Mouse (Mus musculus): ENCODE measurements at regions not wholly inside any gene's neighbourhood (a gene's known extent, or its start where the extent isn't known, plus 50 kb on each side); places are given as distances from the start of the nearest gene placed in this dataset.

DNA sequence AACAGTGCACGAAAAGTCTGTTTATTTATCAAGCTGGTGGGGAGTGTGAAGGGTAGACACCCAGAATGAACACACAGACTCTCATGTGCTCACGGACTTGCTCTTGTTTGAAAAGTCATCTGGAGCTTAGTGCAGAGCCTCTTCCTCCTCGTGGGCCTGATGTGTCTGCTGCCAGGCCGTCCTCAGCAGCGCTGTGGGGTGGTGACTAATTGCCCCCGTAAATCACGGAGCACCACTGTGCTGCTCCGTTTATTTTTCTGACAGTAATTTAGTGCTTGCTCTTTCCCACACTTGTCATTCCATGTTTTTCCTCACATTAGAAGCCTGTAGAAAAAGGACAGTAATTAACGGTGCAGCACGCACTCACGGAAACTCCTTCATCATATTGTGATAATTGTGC lies 51.2 kb upstream of the Gm17304 start:
- no peak overlapping the region for H3K4me3 ChIP-seq
- no peak overlapping the region for H3K9ac ChIP-seq
- H3K36me3 ChIP-seq = no peaks in the 10 kb centered on the region
- no peak for ATAC-seq (ENCODE audit: insufficient number of reproducible peaks, low FRiP score)
- peaks cover 51% of the 10 kb centered on the region for H3K27me3 ChIP-seq (replicated peaks)
- 48% methylated on average over 11 of the region's 11 CpGs for WGBS
- H3K9me3 ChIP-seq (replicated peaks) = no peaks in the 10 kb centered on the region
- H3K4me1 ChIP-seq (replicated peaks) = peaks cover 15% of the 10 kb centered on the region
- H3K27ac ChIP-seq (ENCODE audit: poor library complexity, severe bottlenecking) = no peak overlapping the region
- no peak overlapping the region for H3K4me2 ChIP-seq

- no peaks in the 10 kb centered on the region for H3K27me3 ChIP-seq (replicated peaks)
- no peak overlapping the region for H3K4me2 ChIP-seq
- ATAC-seq (ENCODE audit: insufficient number of reproducible peaks, low FRiP score) = no peak
- H3K9me3 ChIP-seq (replicated peaks) = peaks cover 4% of the 10 kb centered on the region; the same call in 1 of the 2 replicates
- no peak overlapping the region for H3K27ac ChIP-seq (ENCODE audit: poor library complexity, severe bottlenecking)
- no peaks in the 10 kb centered on the region for H3K36me3 ChIP-seq
- H3K9ac ChIP-seq = no peak overlapping the region
- 65% methylated on average over 6 of the region's 6 CpGs for WGBS
- no peak overlapping the region for H3K4me3 ChIP-seq
- 0 out of 2 replicates have a peak, but pooled peaks cover 8% of the 10 kb centered on the region for H3K4me1 ChIP-seq (replicated peaks)
Measured at GRCm38 (mm10) chr5:106539286-106539685, 69.6 kb upstream of the Gm17304 start.

GRCm38 (mm10) chr5:106537153-106537552 lies 71.7 kb upstream of the Gm17304 start:
- H3K4me1 ChIP-seq (replicated peaks) = 0 out of 2 replicates have a peak, but pooled peaks cover 8% of the 10 kb centered on the region
- no peaks in the 10 kb centered on the region for H3K27me3 ChIP-seq (replicated peaks)
- no peak for ATAC-seq (ENCODE audit: insufficient number of reproducible peaks, low FRiP score)
- no peak overlapping the region for H3K4me2 ChIP-seq
- no peak overlapping the region for H3K27ac ChIP-seq (ENCODE audit: poor library complexity, severe bottlenecking)
- H3K4me3 ChIP-seq = no peak overlapping the region
- no peaks in the 10 kb centered on the region for H3K36me3 ChIP-seq
- WGBS = 43% methylated on average over 6 of the region's 6 CpGs
- no peak overlapping the region for H3K9ac ChIP-seq
- H3K9me3 ChIP-seq (replicated peaks) = peaks cover 4% of the 10 kb centered on the region; the same call in 1 of the 2 replicates

- no peak overlapping the region for H3K4me2 ChIP-seq
- WGBS = 59% methylated on average over 5 of the region's 5 CpGs
- H3K27me3 ChIP-seq (replicated peaks) = no peaks in the 10 kb centered on the region
- no peak overlapping the region for H3K4me3 ChIP-seq
- no peaks in the 10 kb centered on the region for H3K36me3 ChIP-seq
- H3K9ac ChIP-seq = no peak overlapping the region
- no peak overlapping the region for H3K27ac ChIP-seq (ENCODE audit: poor library complexity, severe bottlenecking)
- H3K9me3 ChIP-seq (replicated peaks) = peaks cover 4% of the 10 kb centered on the region; the same call in 1 of the 2 replicates
- no peak for ATAC-seq (ENCODE audit: insufficient number of reproducible peaks, low FRiP score)
- H3K4me1 ChIP-seq (replicated peaks) = 0 out of 2 replicates have a peak, but pooled peaks cover 8% of the 10 kb centered on the region
Measured at GRCm38 (mm10) chr5:106536068-106536467, 72.8 kb upstream of the Gm17304 start.

GRCm38 (mm10) chr5:106528811-106529210 lies 70.8 kb upstream of the Barhl2 start:
- Histone ChIP-seq H3K4me1 (replicated peaks) (no peaks in the 10 kb centered on the region), H3K4me2 (no peak overlapping the region), H3K9ac (no peak overlapping the region), H3K9me3 (replicated peaks) (no peaks in the 10 kb centered on the region), H3K27ac (ENCODE audit: poor library complexity, severe bottlenecking) (no peak overlapping the region), H3K4me3 (no peak overlapping the region), H3K27me3 (replicated peaks) (peaks cover 11% of the 10 kb centered on the region; the same call in 1 of the 2 replicates), H3K36me3 (no peaks in the 10 kb centered on the region)
- WGBS = 89% methylated on average over 8 of the region's 8 CpGs
- no peak for ATAC-seq (ENCODE audit: insufficient number of reproducible peaks, low FRiP score)

DNA sequence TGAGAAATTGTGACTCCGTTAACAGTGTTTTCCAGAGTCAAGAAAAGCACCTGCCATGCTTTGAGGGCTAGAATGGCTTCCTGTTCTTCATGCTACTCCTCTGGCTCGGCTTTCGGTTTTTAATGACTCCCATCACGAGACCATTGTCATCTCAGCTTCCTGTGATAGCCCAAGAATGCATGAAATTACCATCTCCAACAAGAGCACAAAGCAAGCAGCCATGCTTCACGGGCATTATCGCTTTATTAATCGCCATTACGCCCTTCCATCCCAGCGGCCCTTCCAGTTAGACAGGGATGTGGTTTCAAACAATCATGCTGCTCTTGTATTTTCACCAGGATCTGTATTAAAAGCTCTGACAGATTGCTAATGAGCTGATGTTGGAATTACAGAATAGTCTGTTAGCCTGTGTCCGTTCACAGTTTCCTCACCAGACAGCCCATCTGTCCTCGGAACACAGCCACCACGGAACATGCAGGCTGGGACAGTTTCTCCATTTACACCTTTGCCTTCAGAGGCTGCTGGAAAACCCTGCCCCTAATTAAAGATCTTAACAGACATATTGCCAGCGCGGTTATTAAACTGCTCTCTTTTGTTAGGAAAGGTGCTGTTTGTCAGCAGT lies 69.5 kb upstream of the Barhl2 start:
- no peak overlapping the region for H3K27ac ChIP-seq (ENCODE audit: poor library complexity, severe bottlenecking)
- no peaks in the 10 kb centered on the region for H3K36me3 ChIP-seq
- no peak overlapping the region for H3K9ac ChIP-seq
- H3K9me3 ChIP-seq (replicated peaks) = no peaks in the 10 kb centered on the region
- 79% methylated on average over 14 of the region's 14 CpGs for WGBS
- peaks cover 11% of the 10 kb centered on the region; the same call in 1 of the 2 replicates for H3K27me3 ChIP-seq (replicated peaks)
- no peak overlapping the region for H3K4me3 ChIP-seq
- no peak overlapping the region for H3K4me2 ChIP-seq
- no peak for ATAC-seq (ENCODE audit: insufficient number of reproducible peaks, low FRiP score)
- H3K4me1 ChIP-seq (replicated peaks) = no peaks in the 10 kb centered on the region

GRCm38 (mm10) chr5:106512423-106513089 lies 54.6 kb upstream of the Barhl2 start:
- no peak overlapping the region for H3K27ac ChIP-seq (ENCODE audit: poor library complexity, severe bottlenecking)
- no peak overlapping the region for H3K4me3 ChIP-seq
- H3K4me1 ChIP-seq (replicated peaks) = no peaks in the 10 kb centered on the region
- H3K36me3 ChIP-seq = no peaks in the 10 kb centered on the region
- WGBS = 72% methylated on average over 7 of the region's 7 CpGs
- no peak overlapping the region for H3K9ac ChIP-seq
- ATAC-seq (ENCODE audit: insufficient number of reproducible peaks, low FRiP score) = no peak
- 0 out of 2 replicates have a peak, but pooled peaks cover 4% of the 10 kb centered on the region for H3K27me3 ChIP-seq (replicated peaks)
- no peaks in the 10 kb centered on the region for H3K9me3 ChIP-seq (replicated peaks)
- no peak overlapping the region for H3K4me2 ChIP-seq

DNA sequence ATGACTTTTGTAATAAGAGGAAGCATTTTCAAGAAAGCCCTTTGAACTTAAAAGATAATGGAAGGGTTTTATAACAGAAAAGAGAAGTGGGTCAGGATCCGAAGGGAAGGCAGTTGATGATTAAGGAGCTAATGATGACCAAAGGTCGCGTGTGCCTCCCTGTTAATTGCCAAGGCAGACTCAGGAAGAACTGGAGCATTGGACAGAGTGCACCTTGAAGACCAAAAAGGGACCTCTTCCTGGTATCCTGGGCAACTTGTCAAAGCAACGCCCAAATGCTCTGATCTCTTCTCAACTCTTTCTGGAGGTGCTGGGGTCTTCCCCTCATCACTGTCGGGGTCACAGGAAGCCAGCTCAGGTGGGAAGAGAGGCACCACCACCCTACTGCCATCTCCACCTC lies 49.9 kb upstream of the Barhl2 start:
- Histone ChIP-seq H3K4me2 (no peak overlapping the region), H3K27me3 (replicated peaks) (0 out of 2 replicates have a peak, but pooled peaks cover 4% of the 10 kb centered on the region), H3K4me1 (replicated peaks) (no peaks in the 10 kb centered on the region), H3K4me3 (no peak overlapping the region), H3K9me3 (replicated peaks) (no peaks in the 10 kb centered on the region), H3K9ac (no peak overlapping the region), H3K27ac (ENCODE audit: poor library complexity, severe bottlenecking) (no peak overlapping the region), H3K36me3 (no peaks in the 10 kb centered on the region)
- 65% methylated on average over 5 of the region's 5 CpGs for WGBS
- no peak for ATAC-seq (ENCODE audit: insufficient number of reproducible peaks, low FRiP score)
